Mouse (Mus musculus) cerebellum, postnatal 14 days (tissue): ENCODE measurements at regions not wholly inside any gene's neighbourhood (a gene's known extent, or its start where the extent isn't known, plus 50 kb on each side); places are given as distances from the start of the nearest gene placed in this dataset.

Experiments
- DNase-seq, 2 experiments: peaks; one replicate each; pipeline ENCODE4 v3.0.0; 2021; ENCODE audit warnings: mixed read lengths in 2 of 2

- no peak for DNase-seq
Observed at GRCm38 (mm10) chr3:47095288-47095687, 647.3 kb upstream of the Pabpc4l start.

- DNase-seq: no peak
Observed at GRCm38 (mm10) chr3:47051563-47051962, 603.5 kb upstream of the Pabpc4l start.

GRCm38 (mm10) chr3:47025738-47026137 is 577.7 kb upstream of the Pabpc4l start:
- DNase-seq: no peak

GRCm38 (mm10) chr3:47019270-47019669 is 571.3 kb upstream of the Pabpc4l start:
- no peak for DNase-seq

- DNase-seq: no peak
Observed at GRCm38 (mm10) chr3:47018565-47018964, 570.5 kb upstream of the Pabpc4l start.

GRCm38 (mm10) chr3:47010459-47010858 is 562.4 kb upstream of the Pabpc4l start:
- DNase-seq: no peak

GRCm38 (mm10) chr3:46998916-46999315 is 550.9 kb upstream of the Pabpc4l start:
- peak; percentile 3 to 5 for DNase-seq

GRCm38 (mm10) chr3:46970744-46971143 is 522.7 kb upstream of the Pabpc4l start:
- DNase-seq: peak in 1 of 2 experiments; percentile 1

- no peak for DNase-seq
Observed at GRCm38 (mm10) chr3:46970000-46970399, 522.0 kb upstream of the Pabpc4l start.

- DNase-seq: no peak
Observed at GRCm38 (mm10) chr3:46951391-46951790, 503.4 kb upstream of the Pabpc4l start.

GRCm38 (mm10) chr3:46937751-46938150 is 489.7 kb upstream of the Pabpc4l start:
- DNase-seq: peak; percentile 1 to 5

GRCm38 (mm10) chr3:46891057-46891736 is 443.2 kb upstream of the Pabpc4l start:
- no peak for DNase-seq

- DNase-seq: no peak
Observed at GRCm38 (mm10) chr3:46875848-46876247, 427.8 kb upstream of the Pabpc4l start.

GRCm38 (mm10) chr3:46870876-46871275 is 422.9 kb upstream of the Pabpc4l start:
- DNase-seq: no peak

- DNase-seq: no peak
Observed at GRCm38 (mm10) chr3:46869576-46870295, 421.7 kb upstream of the Pabpc4l start.

GRCm38 (mm10) chr3:46848400-46848983 is 400.5 kb upstream of the Pabpc4l start:
- no peak for DNase-seq

GRCm38 (mm10) chr3:46828676-46829075 is 380.7 kb upstream of the Pabpc4l start:
- no peak for DNase-seq
